Mouse (Mus musculus): ENCODE data around the gene Tubb3. TPM values are rescaled to one million over a fixed set of nuclear protein-coding genes. Genes with fewer than 3 reads are reported as not detected.
"Not testable (repeated sequence)": the region's sequence is repeated elsewhere in the genome, so short reads cannot be mapped to it uniquely, and the experiment has no call there.

Tubb3 gene
- total RNA-seq, 4 experiments from 2014 or later: 0.17 to 0.24 TPM; not detected in 2

DNA sequence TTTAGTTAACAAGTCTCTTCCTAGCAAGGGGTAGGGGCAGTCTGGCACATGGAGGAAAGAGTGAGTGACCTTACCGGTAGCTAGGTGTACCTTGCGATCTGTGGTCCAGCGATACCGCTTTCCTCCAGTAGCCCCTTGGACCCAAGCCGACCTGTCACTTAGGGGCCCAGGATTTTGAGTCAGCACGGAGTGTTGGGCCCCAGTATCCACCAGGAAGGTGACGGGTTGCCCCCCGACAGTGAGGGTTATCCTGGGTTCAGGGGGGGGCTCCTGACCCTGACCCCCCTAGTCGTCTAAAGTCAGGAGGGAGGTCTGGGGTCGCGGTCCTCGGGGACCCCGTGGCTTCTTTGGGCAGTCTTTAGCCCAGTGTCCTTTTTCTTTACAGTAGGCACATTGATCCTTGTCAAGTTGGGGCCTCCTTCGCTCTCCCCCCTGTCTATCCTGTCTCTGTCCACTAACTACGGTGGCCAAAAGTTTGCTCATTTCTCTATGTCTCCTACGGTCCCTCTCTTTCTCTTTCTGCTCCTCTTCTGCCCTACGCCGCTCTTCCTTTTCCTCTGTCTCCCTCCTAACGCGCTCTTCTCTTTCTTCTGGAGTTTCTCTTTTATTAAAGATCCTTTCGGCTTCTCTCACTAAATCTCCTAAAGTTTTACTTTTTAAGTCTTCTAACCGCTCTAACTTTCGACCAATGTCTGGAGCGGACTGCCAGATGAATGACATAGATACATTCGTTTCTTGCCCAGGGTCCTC, 20.6 kb downstream of the Tubb3 start:
- no peak for DNase-seq (ENCODE audit: low spot score in 2 of 2)

DNA sequence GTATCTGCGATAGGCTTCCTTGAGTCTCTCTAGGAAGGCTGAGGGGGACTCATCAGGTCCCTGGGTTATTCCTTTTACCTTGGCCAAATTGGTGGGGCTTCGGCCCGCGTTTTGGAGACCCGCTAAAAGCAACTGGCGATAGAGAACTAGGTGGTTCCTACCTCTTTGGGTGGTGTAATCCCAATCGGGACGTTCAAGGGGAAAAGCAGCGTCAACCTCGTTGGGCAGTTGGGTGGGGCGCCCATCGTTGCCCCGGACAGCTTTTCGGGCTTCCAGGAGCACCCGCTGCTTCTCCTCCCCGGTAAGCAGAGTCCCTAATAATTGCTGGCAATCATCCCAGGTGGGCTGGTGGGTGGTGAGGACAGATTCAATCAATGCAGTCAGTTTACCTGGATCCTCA, 21.2 kb downstream of the Tubb3 start:
- DNase-seq (ENCODE audit: low spot score in 2 of 2): no peak

DNA sequence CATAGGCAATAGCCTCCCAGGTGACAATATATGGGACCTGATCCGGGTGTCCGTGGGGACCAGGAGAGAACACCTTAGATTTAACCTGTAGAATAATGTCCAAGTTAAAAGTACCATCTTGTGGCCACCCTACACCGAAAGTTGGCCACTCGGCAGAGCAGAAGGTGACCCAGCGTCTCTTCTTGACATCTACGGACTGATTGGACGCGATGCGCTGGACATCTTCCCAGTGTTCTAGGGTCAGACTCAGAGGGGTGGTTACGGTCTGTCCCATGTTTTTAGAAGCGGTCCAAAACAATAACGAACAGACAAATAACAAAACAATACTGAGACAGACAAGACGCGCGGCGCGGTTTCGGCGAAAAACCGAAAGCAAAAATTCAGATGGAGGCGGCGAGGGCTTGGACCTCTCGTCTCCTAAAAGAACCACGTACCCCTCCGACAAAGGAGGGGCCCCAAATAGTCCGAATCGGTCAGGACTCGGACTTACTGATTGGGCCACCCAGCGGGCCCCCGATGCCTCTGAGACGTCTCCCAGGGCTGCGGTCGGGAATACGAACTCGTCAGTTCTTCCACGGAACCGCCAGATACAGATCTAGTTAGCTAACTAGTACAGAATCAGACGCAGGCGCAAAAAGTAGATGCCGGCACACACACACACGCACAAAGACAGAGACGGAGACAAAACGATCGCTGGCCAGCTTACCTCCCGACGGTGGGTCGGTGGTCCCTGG, 22.2 kb downstream of the Tubb3 start:
- DNase-seq (ENCODE audit: low spot score in 2 of 2): not testable (repeated sequence)

DNA sequence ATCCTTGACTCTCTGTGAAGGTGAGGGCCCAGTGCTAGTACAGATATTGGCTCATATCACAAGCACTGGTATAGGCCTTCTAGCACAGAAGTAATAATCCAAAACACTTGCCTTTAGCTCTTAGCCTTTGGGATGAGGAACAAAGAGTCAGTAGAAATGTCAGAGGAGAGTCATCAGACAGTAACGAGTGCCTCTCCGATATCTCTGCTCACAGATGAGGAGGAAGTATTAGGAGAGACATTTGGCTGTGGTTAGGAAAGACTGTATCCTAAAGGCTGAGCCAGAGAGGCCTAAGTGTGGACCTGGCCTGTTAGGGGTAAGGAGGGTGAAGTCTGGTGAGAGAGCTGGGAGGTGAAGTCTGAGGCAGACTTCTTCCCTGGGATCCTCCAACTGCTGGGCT, 30.6 kb downstream of the Tubb3 start:
- no peak for DNase-seq (ENCODE audit: low spot score in 2 of 2)

DNA sequence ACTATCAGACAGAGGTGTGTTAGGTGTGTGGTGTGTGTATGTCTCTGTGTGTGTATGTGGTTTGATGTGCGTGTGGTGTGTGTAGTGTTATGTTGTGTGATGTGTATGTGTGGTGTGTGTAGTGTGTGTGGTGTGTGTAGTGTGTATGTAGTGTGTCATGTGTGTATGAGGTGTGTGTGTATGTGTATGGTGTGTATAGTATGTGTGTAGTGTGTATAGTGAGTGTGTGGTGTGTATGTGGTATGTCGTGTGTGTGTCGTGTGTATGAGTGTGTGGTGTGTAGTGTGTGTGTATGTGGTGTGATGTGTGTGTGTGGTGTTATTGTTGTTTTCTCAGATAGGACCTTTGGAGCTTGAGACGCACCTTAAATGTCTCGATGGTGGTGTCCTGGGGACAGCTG, 31.1 kb downstream of the Tubb3 start:
- no peak for DNase-seq (ENCODE audit: low spot score in 2 of 2)

DNA sequence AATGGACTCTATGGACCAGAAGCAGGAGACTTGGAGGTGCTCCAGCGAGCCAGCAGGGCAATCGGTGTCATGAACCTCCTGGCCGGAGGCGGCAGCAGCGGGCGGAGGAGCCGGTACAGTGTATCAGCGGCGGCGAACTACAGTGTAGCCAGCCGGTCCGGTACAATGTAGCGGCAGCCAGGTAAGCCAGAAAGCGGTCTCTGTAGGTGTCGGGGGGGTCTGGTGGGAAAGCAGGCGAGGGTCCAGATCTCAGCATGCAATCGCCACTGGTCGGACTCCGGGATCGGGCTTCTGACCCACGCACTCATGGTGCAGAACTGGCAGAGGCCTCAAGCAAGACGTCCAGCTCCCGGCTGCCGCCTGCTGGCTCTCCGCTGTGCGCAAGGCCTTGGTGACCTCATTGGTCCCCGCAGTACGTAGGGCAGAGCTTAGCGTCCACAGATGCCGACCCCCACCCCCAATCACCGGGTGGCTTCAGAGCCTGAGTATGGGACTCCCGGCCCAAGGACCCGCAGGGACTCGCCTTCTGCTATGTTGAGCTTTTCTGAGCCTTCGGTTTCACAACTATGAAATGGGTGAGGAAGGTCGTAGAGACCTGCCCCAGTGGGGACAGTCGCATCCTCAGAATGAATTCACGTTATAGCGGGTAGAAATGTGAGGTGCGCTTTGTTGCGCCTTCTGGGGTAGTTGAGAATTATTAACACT, 31.8 kb downstream of the Tubb3 start:
- DNase-seq (ENCODE audit: low spot score in 2 of 2): peak; percentile 90

DNA sequence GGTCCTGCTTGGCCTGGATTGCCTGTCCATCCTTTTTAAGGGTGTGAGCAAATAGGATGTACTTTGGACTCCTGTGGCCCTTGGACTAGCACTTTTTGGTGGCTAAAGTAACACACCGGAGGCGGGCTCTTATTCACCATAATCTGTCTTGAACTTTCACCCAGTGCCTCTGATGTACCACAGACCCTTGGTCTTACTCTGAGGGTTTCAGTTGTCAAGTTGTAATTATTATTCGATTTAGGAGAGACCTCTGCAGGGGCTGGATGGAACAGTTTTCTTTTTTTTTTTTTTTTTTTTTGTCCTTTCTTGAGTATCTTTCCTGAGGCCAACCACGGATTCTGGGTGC, 32.3 kb downstream of the Tubb3 start:
- DNase-seq (ENCODE audit: low spot score in 2 of 2): no peak

DNA sequence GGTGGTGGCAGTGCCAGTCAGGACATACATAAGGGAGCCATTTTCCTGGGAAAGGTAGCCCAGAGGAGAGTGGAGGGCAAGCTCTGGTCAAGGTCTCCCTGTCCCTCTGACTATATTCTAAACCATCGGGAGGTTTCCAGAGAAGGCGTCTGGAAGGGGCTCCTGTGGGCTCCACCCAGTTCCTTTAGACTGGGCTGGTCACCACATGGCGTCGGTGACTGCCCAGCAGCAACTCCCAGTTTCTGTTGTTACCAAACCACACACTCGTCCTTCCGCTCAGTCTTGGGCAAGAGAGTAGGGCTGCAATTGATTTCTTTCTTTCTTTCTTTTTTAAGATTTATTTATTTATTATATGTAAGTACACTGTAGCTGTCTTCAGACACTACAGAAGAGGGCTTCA, 32.9 kb downstream of the Tubb3 start:
- DNase-seq (ENCODE audit: low spot score in 2 of 2): no peak

DNA sequence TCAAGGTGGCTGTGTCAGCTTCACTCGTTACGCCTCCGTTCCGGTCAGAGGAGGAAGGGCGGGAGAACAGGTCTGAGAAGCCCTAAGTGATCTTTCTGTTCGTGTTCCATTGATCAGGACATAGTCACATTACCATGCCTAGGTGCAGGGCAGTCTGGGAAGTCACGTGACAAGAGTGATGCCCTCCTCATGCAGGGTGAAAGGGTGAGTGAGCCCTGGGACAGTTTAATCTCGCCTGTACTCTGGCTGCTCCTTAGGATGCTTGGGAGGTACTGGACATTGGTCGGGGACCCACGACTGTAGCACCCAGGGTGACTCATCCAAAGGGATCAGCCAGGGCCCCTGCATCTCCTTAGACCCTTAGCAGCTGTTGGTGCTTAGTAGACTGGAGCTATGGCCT, 34.8 kb downstream of the Tubb3 start:
- no peak for DNase-seq (ENCODE audit: low spot score in 2 of 2)

DNA sequence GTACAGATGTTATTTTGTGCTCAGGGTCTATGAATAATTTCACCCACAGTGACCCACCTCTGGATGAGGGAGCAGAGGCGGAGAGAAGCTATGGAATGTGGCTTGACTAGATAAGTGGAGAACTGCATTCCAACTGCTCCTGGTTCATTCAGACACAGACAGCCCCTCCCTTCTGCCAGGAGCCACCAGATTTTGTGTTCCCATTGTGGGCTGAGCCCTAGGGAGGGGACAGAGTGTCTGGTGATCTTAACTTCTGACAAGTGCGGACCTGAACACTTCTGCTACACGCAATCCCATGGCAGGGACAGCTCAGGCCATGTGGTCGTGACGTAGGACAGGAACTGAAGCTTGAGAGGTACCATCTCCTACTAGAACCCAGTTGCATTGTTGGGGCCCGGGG, 35.6 kb downstream of the Tubb3 start:
- DNase-seq (ENCODE audit: low spot score in 2 of 2): no peak

DNA sequence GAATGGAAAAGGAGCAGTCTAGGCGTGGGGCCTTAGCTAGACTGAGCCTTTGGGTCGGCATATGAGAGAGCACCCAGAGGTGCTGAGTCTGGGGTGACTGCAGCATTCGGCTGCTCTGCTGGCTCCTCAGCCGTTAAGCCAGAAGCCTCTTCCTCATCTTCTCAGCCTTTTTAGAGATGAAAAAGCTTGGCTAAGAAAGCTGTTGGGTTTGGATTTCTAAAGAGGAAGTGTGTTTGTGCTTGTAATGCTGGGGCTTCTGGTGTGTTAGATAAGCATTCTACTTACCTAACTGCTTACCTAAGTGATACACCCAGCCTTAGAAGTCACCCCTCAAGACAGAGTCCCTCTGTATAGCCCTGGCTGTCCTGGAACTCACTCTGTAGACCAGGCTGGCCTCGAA, 39.6 kb downstream of the Tubb3 start:
- no peak for DNase-seq (ENCODE audit: low spot score in 2 of 2)

DNA sequence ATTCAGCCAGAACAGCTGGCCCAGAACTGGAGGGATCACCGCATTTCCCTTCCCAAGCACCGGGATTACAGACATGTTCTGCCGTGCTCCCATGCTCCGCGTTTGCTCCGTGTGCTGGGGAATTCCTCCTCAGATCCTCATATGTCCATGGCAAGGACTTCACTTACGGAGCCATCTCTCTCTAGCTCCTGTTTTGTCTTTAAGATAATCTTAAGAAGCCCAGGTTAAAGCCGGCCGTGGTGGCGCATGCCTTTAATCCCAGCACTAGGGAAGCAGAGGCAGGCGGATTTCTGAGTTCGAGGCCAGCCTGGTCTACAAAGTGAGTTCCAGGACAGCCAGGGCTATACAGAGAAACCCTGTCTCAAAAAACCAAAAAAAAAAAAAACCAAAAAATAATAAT, 40.5 kb downstream of the Tubb3 start:
- DNase-seq (ENCODE audit: low spot score in 2 of 2): not testable (repeated sequence)

DNA sequence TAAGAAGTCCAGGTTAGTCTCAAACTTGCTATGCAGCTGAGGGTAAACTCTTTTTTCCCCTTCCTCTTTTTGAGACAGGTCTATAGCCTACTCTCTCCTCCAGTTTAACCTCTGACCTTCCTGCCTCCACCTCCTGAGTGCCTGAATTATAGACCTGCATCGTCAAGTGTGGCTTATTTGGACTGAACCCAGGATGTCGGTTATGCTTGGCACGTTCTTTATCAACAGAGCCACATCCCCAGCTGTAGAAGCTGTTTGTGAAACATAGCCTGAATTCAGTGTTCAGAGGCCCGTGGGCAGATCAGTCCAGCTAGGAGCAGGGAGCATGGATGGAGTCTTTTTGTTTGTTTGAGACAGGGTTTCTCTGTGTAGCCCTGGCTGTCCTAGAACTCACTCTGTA, 40.9 kb downstream of the Tubb3 start:
- DNase-seq (ENCODE audit: low spot score in 2 of 2): no peak

DNA sequence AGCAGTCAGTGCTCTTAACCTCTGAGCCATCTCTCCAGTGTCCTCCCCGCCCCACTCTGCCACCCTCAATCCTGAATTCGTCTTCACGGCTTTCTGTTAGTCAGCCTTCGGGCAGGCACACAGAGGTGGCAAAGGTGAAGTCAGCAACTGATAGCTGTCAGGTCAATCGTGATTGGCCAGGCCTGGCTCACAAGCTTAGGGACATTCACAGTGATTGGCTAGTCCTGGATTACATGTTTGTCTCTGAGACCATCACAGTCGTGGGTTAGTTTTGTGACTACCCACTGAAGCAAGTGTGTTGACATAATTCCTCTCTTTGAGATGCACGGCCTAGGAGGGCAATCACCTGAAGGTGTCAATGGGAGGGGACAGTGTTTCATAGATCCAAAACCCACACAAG, 42.1 kb downstream of the Tubb3 start:
- no peak for DNase-seq (ENCODE audit: low spot score in 2 of 2)

DNA sequence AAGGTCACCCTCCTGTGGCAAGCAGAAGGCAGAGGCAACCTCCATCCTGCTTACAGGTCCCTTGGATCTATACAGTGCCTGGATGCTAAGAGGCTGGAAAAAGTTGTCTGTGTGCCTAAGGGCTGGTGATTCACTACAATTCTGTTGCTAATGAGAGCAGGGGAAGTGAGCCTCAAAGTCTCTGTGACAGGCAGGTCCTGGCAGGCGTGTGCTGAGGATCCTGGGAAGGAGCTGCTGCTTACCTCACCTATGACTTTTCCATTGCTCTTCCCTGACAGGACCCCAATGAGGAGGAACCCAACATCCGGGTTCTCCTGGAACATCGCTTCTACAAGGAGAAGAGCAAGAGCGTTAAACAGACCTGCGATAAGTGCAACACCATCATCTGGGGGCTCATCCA, 42.7 kb downstream of the Tubb3 start:
- DNase-seq (ENCODE audit: low spot score in 2 of 2): no peak

DNA sequence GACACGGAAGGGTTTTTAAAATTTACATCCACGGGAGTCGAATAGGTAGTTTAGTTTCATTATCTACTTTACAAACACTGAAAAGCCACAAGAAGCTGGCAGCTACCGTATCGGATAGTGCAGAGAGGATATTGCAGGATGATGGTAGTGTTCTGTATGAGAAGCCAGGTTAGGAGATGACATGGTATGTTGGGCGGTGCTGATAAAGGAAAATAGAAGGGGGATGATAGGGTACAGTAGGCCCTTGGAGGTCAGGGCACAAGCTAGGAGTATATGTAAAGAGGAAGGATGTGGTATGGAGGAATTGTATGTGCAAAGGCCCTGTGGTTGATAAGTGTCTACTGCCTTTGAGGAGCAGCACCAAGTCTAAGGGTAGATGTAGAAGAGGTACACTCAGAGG, 43.3 kb downstream of the Tubb3 start:
- DNase-seq (ENCODE audit: low spot score in 2 of 2): no peak

DNA sequence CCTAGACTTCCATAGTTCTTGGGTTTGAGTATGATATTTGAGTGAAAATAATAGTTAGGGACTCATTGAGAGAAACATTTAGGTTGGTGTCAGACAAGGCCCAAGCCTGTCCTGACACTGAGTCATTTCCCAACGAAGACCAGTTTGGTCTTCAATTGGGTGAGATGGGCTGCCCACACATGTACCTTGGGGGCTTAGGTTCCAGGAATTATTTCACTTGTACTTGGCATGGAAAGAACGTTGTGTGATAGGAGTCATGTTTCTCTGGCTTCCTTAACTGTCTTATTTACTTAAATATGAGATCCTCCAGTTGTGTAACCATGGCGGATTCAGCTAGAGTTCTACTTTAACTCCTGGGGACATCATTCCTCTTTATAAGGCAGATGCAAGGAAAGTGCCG, 52.4 kb downstream of the Tubb3 start:
- no peak for DNase-seq (ENCODE audit: low spot score in 2 of 2)

DNA sequence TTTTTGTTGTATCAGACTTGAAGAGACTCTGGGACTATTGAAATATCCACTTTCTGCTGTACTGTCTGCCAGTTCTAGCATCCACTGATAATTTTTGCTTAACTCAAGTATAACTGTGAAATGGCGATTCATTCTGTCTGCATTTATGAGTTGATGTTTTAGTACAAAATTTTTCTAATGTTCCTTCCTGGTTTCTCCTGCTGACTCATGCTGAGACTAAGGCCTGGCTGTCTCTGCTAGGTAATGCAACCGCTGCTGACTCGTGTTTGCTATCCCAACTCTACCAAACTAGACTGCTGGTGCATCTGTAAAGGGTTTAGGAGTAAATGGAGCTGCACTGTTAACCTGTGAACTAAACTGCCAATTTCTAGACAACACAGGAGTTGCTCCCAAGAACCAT, 56.3 kb downstream of the Tubb3 start:
- no peak for DNase-seq (ENCODE audit: low spot score in 2 of 2)
